Mouse (Mus musculus) embryo, embryonic 11 days (tissue): ENCODE results near the gene B3gat3.
A peak's percentile ranks its signal among the peaks of the same experiment; 100 is the strongest.
"Not testable (repeated sequence)": the region's sequence is repeated elsewhere in the genome, so short reads cannot be mapped to it uniquely, and the experiment has no call there.

Experiments used
- DNase-seq: peaks from one replicate; pipeline ENCODE4 v3.0.0-alpha.2; 2015

B3gat3 gene

DNA sequence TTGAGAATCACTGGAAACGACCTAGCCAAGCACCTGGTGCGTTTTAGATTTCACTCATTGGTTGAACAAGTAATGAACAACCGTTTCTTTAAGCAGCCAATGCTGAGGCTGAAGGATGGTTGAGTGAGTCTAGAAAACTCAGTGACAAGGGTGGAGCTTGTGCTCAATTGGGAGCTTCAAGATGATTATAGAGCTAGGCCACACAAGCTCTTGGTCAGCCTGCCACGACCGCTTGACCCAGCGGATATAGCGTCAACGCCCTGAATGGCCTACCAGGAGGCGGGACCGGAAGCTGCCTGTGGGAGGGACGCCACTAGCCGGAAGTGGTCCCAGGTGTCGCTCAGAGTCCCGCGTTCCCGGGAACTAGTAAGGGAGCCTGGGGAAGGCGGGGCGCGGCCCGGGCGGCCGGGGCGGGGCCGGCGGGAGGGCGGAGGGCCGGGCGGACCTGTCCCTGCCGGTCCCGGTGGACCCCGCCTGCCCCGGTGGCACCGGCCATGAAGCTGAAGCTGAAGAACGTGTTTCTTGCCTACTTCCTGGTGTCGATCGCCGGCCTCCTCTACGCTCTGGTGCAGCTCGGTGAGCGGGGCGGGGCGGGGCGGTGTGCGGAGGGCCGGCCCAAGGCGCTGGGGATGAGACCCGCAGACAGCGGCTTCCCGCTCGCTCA is at the start of gene B3gat3:
Gene B3gat3, plus strand, starts transcription at position 302 of the 664 bp plus-strand sequence.
- DNase-seq, result peak; percentile 97

DNA sequence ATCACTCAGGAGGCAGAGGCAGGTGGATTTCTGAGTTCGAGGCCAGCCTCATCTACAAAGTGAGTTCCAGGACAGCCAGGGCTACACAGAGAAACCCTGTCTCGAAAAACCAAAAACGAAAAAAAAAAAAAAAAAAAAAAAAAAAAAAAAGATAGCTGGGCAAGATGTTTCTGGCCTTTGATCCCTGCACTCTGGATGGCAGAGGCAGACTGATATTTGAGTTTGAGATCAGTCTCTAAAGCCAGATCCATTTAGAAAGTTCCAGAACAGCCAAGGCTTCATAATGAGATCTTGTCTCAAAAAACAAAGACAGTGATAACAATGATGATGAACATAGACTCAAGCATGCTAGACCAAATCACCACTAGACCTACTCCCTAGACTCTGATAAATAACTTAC is 49.8 kb upstream of the B3gat3 start:
- DNase-seq, result not testable (repeated sequence)

DNA sequence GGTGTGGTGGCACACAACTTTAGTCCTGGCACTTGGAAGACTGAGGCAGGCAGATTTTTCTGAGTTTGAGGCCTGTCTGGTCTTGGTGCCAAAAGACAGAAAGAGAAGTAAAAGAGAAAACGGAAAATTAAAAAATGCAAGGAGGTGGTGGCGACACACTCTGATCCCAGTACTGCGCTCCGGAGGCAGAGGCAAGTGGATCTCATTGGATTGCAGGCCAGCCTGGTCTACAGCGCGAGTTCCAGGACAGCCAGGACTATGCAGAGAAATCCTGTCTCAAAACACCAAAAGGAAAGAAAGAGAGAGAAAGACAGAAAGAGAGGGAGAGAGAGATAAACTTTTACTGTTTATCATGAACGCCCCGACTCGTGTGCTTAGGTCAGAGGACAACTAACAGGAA is 49.3 kb upstream of the B3gat3 start:
- no peak for DNase-seq

DNA sequence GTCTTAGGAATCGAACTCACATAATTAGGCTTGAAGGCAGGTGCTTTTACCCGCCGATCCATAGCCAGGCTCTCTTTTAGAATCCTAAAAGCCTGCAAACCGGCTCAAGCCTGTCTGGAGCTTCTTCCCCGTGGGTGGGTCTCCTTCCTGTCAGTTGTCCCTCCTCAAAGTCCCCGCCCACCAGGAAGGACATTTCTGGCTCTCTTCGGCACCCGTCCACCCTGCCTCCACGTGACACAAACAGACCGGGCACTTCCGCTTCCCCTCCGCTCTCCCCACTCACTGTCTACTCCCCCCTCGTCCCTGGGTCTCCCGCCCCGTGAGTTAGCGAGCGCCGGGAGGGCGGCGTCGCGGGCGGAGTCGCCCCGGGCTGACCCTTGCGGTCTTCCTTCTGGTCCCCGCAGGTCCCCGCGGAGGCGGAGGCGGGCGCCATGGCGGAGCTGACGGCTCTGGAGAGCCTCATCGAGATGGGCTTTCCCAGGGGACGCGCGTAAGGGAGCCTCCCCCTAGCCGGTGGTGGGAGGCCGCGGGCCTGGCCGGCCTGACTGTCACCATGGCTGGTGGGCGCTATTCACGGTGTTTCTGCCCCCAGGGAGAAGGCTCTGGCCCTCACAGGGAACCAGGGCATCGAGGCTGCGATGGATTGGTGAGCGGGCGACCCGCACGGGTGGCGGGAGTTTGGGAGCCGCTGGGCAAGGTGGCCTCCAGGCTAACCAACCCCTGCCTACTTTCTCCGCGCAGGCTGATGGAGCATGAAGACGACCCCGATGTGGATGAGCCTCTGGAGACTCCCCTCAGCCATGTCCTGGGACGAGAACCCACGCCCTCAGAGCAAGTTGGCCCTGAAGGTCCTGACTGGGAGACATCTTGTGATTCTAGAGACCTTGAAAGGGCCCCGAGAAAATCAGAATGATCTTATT is 48.6 kb upstream of the B3gat3 start, which contains the start of gene Ubxn1:
Gene Ubxn1, plus strand, starts transcription at position 230 of the 920 bp plus-strand sequence.
- DNase-seq, result peak; percentile 96

DNA sequence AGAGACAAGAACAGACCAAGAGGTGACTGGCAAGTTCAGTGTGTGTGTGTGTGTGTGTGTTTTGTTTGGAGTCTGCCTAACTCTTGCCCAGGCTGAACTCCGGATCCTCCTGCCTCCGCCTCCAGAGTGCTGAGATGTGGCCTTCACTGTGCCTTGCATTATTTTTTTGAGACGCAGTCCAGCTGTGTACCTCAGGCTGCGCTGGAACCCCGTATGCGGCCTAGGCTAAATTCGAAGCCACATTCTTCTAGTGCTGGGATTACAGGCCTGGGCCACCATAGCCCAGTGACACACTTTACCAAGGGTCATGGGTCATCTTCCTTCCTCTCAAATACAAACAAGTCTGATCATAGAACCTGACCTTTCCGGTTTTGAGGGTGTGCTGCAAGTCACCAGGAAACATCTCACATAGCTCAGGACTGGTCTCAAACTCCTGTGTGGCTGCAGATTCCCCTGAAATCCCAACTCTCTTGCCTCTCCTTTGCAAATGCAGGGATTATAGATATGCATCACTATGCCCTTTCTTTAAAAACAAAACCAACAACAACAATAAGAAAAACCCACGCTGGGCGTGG is 47.8 kb upstream of the B3gat3 start:
- no peak for DNase-seq

DNA sequence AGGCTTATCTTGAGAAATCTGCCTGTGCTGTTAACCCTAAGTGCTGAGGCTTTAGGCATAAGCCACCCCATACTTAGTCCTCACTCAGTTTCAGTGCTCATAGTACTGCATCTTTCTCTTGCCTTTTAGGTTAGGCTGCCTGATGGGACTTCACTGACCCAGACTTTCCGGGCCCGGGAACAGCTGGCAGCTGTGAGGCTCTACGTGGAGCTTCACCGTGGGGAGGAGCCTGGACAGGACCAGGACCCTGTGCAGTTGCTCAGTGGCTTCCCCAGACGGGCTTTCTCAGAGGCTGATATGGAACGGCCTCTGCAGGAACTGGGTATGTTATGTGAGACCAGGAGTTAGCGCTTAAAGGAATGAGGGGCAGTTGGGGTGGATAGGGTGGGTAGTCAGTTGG is 45.1 kb upstream of the B3gat3 start:
- no peak for DNase-seq

DNA sequence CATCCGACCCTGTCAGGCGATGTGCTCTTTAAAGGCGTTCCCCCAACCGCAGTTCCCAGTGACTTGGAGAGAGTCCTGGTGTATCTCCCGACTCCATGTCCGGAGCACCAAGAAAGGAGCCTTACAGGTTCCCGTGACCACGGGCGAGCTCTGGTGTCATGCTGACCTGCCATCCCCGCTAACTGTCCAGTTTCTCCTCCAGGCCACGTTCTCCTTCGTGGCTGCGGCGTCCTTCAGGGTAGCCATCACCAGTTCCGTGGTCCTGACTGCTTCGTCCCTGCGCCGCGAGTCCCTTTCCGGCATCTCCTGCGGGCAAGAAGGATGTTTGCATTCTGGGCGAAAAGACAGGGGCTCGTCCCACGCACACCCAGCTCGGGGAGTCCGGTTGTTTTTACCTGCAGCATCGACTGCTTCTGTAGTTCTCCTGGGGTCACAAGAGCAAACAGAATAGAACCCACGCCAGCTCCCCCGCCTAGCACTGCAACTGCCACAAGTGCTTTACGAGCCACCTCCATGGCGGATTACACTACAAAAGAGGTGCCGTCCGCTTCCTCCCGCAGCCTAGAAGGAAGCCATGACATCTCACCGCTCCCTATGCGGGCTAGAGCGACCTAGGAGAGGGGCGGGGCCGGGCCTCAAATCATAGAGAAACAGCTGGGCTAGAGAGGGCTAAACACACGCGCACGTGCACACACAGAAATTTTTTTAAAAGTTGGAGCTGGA is 39.7 kb upstream of the B3gat3 start, which contains the start of gene Uqcc3:
Gene Uqcc3, minus strand, starts transcription at position 613 of the 723 bp plus-strand sequence.
- peak; percentile 95 for DNase-seq

DNA sequence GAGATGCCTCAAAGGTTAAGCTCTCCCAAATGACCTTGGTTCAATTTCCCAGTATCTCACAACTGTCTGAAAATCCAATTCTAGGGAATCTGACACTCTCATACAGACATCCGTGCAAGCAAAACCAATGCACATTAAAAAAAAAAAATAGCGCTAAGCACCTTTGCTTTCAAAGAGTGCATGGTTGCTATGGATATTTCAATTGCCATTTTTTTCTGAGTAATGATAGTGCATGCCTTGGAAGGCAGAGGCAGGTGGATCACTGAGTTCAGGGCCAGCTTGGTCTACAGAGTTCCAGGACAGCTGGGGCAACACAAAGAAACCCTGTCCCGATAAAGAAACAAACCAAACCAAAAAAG is 39.2 kb upstream of the B3gat3 start:
- no peak for DNase-seq

DNA sequence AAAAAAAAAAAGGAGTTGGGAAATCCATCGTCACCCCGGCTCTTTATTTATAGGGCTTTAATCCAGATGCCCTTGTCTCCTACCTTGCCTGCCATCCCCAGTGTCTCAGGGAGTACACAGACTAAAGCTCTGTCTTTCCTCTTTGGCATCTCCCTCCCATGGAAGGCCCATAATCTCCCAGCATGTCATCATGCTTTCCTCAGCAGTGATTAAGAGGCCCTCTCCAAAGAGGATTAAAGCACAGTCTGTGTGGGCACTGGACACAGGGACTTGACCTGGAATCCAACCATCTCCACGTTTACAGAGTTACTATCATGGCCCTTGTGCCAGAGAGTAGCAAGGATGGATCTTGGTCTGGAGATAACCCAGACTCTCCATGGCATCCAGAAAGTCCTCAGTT is 36.6 kb upstream of the B3gat3 start, which contains the start of the genes Lbhd1 and Gm49403:
Gene Lbhd1, plus strand, starts transcription at position 117 of the 400 bp plus-strand sequence.
Gene Gm49403, plus strand, starts transcription at position 315 of the 400 bp plus-strand sequence.
- DNase-seq, result no peak

DNA sequence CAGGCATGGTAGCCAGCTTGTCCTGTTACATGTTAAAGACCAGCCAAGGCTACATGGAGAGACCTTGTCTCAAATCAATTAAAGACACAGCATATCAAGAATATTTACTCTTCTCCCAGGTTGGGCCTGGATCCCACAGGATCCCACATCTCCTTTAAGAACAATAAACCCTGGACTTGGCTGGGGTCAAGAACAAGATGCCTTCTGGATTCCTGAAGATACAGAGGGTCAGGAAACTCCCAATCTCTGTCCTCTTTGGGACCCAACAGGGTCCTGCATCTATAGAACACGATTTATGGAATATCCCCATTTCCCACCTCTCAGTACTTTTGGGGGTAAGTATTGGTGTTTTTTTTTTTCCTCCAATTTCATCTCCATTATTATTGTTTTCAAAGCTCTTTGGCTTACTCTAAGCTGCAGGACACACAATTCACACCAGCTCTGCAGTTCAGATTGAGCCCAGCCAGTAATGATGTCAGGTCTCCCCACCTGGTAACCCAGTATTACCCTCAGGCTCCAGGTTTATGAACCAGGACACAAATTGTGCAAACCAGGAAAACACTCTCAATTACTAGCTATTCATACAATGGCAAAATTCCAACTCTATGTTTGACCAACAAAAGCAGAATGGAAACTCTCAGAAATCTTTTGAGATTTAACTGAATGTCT is 33.1 kb upstream of the B3gat3 start:
- no peak for DNase-seq

DNA sequence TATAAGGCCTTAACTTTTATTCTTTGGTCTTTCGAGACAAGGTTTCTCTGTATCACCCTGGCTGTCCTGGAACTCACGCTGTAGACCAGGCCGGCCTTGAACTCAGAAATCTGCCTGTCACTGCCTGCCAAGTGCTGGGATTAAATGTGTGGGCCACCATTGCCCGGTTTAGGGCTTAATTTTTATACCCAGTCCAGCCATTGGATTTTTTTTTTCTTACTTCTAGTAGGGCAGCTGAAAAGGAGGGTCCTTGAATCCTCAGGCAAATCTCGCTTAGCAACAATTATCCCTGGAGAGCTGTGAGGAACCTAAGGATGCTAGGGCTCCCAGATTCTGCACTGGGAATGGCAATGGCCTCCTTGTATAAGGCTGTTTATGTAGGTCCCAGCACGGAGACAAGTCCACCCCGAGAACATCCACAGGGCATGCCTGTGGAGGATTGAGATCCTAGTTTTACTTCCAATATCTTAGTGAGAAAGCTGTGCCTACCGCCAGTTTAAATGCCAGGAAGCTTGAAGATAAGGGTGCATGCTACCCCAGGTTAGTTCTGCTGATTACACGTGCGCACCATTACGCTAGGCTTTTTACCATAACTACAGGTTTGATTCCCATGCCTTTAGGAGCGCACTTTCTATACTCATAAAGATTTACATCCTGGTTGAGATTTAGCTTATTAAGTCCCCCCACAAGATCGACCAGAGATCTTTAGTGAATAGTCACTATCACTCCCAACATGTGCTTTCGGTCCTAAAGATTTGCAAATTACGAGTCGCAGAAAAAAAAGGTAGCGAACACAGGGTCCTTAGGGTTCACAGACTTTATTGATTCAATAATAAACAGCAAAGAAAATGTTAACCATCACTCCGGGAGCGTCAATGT is 32.4 kb upstream of the B3gat3 start:
- no peak for DNase-seq

DNA sequence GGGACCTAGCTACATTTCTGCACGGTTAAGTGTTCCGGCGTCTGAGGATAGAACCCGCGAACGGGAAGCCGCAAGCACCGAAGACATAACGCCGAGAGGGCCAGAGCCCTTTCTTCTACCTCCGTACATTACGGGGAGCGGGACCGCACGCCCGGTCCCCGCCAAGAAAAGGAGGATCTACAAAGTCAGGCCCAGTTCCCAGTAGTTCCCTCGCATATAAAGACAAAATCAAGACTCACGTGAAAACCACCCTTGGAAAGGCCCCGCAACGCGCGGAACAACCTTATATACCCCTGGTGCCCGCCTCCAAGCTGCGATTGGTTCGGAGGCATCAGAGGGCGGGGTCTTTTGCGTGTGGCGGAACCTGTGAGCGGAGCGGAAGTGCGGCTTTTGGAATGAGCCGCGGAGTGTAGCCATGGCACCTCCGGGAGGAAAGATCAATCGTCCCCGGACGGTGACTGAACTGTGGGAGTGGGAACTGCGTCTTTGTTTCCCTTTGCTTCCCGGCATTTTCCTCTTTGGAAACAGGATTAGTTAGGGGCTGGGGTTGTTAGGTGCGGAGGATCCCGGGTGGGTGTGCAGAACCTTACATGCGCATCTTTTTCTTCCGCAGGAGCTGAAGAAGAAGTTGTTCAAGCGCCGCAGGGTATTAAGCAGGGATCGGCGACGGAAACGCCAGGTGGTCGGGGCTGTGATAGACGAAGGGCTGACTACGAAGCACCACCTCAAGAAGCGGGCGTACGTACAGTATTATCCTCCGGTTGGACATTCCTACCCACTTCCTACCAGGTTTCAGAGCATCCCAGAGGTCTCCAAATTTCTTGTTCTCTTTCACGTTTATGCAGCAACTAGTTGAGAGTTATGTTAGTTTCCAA is 31.4 kb upstream of the B3gat3 start, which contains the start of the genes 1810009A15Rik and Gm49416:
Gene 1810009A15Rik, plus strand, starts transcription at position 343 of the 875 bp plus-strand sequence.
Gene Gm49416, plus strand, starts transcription at position 416 of the 875 bp plus-strand sequence.
- peak; percentile 99 for DNase-seq

DNA sequence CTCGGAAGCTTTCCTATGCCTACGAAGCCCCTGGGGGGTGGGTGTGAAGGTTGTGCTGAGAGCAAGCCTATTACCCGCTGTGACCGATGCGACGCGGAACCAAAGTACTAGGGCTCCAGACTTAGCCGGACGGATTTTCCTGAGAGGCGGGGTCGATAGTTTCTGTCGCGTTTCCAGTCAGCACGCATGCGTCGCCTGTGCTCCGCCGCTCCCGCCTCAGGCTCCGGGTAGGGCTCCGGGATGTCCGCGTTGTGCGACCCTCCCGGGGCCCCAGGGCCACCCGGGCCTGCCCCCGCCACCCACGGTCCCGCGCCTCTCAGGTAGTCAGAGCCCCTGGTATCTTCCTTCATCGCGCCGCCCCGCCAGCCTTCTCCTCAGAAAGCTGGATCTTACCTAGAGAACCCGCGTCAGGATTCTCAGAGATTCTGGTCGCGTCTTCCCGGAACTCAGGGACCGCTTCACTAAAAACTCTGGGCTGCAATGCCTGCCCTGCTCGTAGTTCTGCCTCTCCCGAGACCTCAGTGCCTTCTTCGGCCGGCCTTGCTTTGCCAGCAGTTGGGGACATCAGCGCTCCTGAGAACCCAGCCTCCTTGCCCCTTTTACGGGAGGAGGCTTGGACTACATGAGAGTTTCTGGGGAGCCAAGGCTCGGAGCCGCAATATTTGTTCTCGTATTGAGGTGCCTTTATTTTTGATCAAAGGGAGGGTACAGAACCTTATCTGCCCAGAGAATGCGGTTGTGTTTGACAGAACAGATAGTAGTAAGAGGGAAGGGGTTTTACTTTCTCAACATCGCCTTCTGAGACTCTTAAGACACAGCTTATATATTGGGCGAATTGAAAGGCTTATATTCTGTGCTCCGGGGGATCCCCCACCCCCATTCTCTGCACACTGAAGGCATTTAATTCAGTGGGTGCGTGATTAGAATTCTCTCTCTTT is 27.1 kb upstream of the B3gat3 start, which contains the start of gene Ints5:
Gene Ints5, plus strand, starts transcription at position 177 of the 938 bp plus-strand sequence.
- DNase-seq, result peak; percentile 93

DNA sequence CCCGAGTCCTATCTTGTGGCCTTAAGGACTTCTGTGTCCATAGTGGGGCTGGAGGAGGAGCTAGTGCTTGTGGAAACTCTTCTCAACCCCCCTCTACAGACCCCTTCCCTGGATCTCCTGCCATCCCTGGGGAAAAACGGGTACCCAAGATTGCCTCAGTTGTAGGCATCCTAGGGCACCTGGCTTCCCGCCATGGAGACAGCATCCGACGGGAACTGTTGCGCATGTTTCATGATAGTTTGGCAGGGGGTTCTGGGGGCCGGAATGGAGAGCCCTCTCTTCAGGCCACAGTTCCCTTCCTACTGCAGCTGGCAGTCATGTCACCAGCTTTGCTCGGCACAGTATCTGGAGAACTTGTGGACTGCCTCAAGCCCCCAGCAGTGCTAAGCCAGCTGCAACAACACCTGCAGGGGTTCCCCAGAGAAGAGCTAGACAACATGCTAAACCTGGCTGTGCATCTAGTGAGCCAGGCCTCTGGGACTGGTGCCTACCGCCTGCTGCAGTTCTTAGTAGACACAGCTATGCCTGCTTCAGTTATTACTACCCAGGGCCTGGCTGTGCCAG is 24.7 kb upstream of the B3gat3 start:
- no peak for DNase-seq

DNA sequence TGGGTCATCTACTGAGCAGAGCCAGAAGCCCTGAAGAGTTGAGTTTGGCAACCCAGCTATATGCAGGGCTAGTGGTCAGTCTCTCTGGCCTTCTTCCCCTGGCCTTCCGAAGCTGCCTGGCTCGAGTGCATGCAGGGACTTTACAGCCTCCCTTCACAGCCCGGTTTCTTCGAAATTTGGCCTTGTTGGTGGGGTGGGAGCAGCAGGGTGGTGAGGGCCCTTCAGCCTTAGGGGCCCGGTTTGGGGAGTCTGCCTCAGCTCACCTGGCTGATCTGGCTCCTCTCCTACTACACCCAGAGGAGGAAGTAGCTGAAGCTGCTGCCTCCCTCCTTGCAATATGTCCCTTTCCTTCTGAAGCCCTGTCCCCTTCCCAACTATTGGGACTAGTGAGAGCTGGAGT is 23.9 kb upstream of the B3gat3 start:
- not testable (repeated sequence) for DNase-seq

DNA sequence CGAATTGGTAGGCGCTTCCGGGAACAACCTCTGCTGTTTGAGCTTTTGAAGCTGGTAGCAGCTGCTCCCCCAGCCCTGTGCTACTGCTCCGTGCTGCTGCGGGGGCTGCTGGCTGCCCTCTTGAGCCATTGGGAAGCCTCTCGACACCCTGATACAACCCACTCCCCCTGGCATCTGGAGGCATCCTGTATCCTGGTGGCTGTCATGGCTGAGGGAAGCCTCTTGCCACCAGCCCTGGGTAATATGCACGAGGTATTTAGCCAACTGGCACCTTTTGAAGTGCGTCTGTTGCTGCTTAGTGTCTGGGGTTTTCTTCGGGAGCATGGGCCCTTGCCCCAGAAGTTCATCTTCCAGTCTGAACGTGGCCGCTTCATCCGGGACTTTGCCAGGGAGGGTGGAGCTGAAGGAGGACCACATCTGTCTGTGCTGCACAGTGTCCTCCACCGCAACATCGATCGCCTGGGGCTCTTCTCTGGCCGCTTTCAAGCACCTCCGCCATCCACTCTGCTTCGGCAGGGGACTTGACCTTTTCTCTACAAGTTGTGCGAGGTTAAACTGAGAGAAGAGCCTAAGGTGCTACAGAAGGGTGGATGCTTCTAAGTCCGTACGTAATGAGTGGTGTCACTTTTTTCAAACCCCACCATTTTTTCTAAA is 22.8 kb upstream of the B3gat3 start:
- peak; percentile 44 for DNase-seq

DNA sequence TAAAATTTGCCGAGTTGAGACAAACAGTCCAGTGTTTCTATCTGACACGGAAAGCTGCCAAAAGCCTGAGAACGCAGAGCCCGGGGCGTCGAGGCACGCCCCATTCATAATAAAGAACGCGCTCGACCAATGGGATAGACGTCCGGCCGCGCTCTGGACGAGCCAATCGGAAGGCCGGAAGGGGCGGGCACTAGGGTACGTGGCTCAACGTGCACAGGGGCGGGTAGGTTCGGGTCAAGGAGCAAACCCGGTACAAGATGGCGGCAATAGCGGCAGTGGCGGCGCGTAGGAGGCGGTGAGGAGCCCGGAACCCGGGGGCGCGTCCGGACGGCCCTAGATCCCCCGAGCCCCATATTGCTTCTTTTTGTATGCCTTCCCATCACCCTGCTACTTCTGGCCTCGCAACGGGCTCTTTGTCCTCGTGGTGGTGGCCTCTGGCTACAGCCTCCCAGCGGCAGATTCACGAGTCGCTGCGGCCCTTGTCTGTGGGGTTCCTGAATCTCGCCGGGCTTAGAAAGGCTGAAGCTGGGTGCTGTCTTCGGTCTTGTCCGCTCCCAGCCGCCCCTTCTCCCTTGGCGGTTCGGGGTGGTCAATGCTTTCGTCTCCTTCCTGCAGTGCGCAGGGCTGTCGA is 22.2 kb upstream of the B3gat3 start, which contains the start of gene Ganab:
Gene Ganab, plus strand, starts transcription at position 207 of the 631 bp plus-strand sequence.
- peak; percentile 100 for DNase-seq
